Mouse (Mus musculus): Measurements from ENCODE around the gene Btbd7. TPM values are rescaled to one million over a fixed set of nuclear protein-coding genes. Genes with fewer than 3 reads are reported as not detected.

The Btbd7 gene
- polyA plus RNA-seq (2012; ENCODE audit: insufficient read depth, insufficient read length, missing spikeins), result 8.3 and 8.8 TPM in 2 replicates

DNA sequence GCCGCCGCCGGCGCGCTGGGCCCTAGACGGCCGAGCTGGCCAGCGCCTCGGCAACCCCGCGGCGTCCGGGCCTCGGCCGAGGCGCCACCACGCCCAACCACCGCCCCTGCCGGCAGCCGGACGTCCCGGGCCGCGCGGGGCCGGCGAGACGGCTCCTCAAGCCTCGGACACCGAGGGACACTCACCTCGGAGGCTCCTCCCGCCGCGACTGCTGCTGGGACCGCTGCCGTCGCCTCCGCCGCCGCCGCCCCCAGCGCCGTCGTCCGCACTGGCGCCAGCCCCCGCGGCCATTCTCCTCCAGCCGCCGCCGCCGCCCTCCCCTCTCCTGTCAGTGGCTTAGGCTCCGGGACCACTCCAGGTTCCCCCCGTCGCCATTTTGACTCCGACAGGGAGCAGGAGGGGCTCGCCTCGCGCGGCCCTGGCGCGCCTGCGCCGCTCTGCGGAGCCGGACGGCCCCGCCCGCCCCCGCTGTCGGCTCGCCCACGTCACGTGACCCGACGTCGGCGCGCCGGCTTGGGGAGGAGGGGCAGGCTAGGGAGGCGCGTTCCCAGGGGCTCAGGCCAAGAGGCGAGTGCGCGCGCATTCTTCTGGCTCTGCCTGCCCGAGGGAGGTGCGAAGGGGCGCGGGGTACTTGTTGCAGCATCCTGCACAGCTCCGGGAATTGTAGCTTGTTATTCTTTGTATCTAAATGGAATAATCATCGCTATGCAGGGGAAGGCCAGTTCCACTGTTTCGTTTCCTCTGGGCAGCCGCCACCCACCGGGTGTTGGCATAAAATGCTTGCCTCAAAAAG is at the start of gene Btbd7:
Gene Btbd7 (minus strand): TSS at position 441 of the 793 bp plus-strand sequence.
- Histone ChIP-seq H3K27ac (replicated peaks; ENCODE audit: low read depth, low read length) (peak within 1 kb of the TSS; percentile 77), H3K4me1 (ENCODE audit: control insufficient read depth, insufficient read depth, insufficient read length, low read length) (no peaks in the 10 kb centered on the region), H3K4me3 (ENCODE audit: insufficient read depth, low read depth, low read length) (peak within 1 kb of the TSS; percentile 75)

DNA sequence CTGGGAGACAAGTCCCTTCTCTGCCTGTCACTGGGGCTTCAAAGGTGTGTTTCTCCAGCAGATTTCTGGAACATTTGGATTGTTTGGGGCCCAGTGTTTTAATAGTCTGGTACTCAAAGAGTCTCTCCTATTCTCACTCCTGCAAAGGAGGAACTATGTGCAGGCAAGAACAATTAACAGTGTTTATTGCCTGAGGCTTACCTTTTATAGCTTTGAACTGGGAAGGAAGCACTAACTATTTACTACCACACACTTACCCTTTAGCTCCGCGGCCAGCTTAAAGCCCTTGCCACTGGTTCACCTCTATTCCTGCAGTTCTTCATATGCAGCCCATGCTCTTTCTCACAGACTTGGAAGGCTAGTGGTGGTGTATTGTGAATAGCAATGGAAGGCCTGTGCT is 37.8 kb upstream of the Btbd7 start:
- Histone ChIP-seq H3K27ac (replicated peaks; ENCODE audit: low read depth, low read length) (no peak overlapping the region), H3K4me1 (ENCODE audit: control insufficient read depth, insufficient read depth, insufficient read length, low read length) (no peaks in the 10 kb centered on the region), H3K4me3 (ENCODE audit: insufficient read depth, low read depth, low read length) (no peak overlapping the region)

DNA sequence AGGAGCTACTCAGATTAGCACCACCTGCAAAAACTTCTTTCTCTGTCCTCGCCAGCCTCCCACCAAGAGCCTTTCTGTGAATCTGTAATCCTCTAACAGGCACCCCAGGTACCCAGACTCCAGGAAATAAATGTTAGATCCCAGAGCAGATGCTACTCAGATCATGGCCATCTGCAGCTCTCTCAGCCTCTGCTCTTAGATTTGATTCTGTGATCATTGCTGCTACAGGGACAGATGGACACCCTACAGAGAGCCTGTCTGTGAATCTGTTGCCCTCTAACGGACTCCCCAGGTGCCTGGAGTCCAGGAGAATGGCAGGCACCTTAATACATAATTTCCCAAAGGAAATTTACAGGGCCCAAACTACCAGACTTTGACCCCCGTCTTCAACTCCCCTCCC is 29.9 kb upstream of the Btbd7 start:
- Histone ChIP-seq H3K4me3 (ENCODE audit: insufficient read depth, low read depth, low read length) (no peak overlapping the region), H3K4me1 (ENCODE audit: control insufficient read depth, insufficient read depth, insufficient read length, low read length) (no peaks in the 10 kb centered on the region), H3K27ac (replicated peaks; ENCODE audit: low read depth, low read length) (no peak overlapping the region)

DNA sequence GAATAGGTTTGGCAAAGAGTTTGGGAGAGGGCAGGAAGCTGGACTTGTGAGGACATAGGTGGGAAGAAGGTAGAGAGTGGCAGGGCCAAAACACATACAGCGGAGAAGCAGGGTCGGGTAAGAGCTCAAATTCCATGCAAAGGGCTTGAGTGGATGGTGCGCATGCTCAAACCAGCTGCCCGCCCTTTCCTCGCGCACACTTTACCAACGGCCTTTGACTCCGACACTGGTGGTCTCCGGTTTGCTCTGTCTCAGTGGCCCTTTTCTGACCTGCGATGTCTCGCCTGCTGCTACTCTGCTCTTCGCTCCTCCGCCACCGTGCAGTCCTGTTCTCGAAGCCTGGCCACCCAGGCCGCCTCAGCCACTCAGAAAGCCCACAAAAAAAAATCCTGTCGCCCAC is 20.8 kb upstream of the Btbd7 start, which contains the start of gene Cox8c:
Gene Cox8c (plus strand): TSS at position 226 of the 400 bp plus-strand sequence.
- Histone ChIP-seq H3K4me3 (ENCODE audit: insufficient read depth, low read depth, low read length) (no peak within 1 kb of the TSS), H3K4me1 (ENCODE audit: control insufficient read depth, insufficient read depth, insufficient read length, low read length) (no peaks in the 10 kb centered on the region)

DNA sequence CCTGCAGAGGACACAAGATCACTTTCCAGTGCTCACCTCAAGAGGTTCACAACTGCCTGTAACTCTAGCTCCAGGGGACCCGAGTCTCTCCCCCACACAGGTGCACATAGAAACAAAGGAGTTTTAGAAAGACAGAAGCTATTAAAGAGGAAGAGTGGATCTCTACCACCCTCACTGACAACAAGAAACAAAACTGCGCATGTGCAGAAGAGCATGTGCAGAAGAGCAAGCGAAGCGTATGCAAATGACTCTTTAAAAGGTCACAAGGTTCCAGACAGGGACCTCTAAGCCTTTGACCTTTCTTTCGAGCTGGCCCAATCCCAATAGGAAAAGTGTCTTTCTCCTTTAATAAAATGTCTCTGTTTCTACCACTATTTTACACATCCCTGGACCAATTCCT is 10.3 kb upstream of the Btbd7 start:
- Histone ChIP-seq H3K4me3 (ENCODE audit: insufficient read depth, low read depth, low read length) (no peak overlapping the region), H3K27ac (replicated peaks; ENCODE audit: low read depth, low read length) (no peak overlapping the region), H3K4me1 (ENCODE audit: control insufficient read depth, insufficient read depth, insufficient read length, low read length) (no peaks in the 10 kb centered on the region)

More for the DNA sequence above, 20.8 kb upstream of the Btbd7 start, which contains the start of gene Cox8c:
- H3K27ac ChIP-seq (replicated peaks; ENCODE audit: low read depth, low read length), result no peak within 1 kb of the TSS

DNA sequence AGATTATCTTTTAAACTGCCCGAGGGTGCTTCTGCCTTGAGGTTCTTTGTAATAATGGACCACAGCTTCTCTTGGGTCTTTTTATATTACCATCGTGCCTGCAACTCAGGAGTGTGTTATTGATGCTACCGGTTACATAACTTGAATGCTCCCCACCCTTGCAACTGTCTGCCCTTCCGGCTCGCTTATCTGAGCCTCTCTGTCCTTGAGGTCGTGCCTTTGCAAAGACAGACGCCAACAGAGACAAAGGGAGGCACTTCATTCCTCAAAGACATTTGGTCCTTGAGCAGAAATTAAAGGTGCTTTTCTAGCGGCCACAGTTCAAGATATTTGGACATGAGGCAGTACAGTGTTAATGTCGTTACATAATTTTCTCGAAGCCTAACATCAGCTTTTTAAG is 9.1 kb upstream of the Btbd7 start:
- H3K4me1 ChIP-seq (ENCODE audit: control insufficient read depth, insufficient read depth, insufficient read length, low read length), result no peaks in the 10 kb centered on the region
- no peak overlapping the region for H3K27ac ChIP-seq (replicated peaks; ENCODE audit: low read depth, low read length)
- no peak overlapping the region for H3K4me3 ChIP-seq (ENCODE audit: insufficient read depth, low read depth, low read length)

DNA sequence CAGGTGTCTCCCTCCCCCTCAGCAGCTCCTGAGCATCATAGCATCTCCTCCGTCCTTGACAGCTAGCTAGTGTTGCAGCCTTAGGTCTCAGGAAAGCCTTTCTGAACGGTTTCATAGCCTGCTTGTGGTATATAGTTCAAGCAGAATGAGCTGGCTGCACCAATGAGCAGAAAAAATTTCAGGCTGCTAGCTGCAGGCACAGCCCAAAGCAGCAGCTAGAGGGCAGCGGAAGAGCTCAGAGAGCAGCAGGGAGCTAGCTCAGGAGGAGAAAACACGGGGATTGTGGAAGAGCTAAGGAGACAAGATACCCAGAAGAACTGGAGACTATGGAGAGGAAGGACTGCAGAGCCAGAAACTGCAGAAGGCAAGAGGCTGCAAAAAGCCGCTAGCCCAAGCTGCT is 7.5 kb upstream of the Btbd7 start:
- Histone ChIP-seq H3K4me1 (ENCODE audit: control insufficient read depth, insufficient read depth, insufficient read length, low read length) (no peaks in the 10 kb centered on the region), H3K4me3 (ENCODE audit: insufficient read depth, low read depth, low read length) (no peak overlapping the region), H3K27ac (replicated peaks; ENCODE audit: low read depth, low read length) (no peak overlapping the region)

DNA sequence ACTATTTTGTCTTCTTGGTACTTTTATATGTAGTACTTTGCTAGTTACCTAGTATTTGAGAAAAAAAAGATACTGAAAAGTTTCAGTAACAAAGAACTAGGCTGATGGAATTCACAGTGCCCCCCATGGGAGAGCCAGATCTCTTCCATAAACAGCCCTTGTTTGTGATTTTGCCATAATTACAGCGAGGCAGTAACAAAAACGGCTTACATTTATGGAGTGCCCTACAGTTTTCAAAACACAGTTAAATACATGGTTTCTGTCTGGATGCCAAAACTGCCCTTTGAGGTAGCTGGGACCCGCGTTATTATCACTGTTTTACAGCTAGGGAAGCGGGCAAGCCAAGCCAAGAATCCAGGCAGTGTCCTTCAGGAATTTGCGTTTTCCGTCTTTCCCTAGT is 630 bp upstream of the Btbd7 start:
- Histone ChIP-seq H3K4me3 (ENCODE audit: insufficient read depth, low read depth, low read length) (peak overlapping the region; percentile 75), H3K27ac (replicated peaks; ENCODE audit: low read depth, low read length) (peak overlapping the region; percentile 42), H3K4me1 (ENCODE audit: control insufficient read depth, insufficient read depth, insufficient read length, low read length) (no peaks in the 10 kb centered on the region)

DNA sequence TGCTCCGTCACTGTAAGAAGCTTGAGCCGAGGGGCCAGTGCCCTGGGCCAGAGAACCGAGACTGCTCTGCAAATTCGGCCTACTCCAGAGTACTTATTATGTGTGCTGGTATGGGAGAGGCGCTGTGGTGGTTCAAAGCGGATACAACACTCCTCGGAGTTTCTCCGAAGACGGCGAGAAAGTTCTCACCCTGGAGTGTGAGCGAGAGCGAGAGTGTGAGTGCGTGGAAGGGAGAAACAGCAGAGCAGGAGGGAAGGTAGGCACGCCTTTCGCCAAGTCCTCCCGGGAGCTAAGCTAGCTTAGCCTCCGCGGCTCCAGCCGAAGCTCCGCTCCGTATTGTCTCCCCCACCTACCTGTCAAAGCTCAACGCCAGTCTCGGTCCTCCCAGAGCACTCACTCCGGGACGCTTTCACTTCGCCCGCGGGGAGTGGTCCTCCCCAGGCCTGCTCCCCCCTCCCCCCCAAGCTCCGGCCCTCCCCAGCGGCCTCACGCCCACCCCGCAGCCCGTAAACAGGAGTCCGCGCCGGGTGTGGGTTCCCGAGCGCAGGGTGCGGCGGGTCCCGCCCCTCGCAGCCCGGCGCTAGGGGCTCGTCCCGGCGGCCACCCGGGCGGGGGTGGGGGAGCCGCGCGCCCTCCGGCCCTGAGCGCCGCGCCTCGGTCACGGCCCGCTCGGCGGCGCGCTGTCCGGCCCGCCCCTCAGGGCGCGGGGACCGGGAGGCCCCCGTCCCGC is 805 bp downstream of the Btbd7 start:
- Histone ChIP-seq H3K4me1 (ENCODE audit: control insufficient read depth, insufficient read depth, insufficient read length, low read length) (no peaks in the 10 kb centered on the region), H3K4me3 (ENCODE audit: insufficient read depth, low read depth, low read length) (peak overlapping the region; percentile 67), H3K27ac (replicated peaks; ENCODE audit: low read depth, low read length) (peak overlapping the region; percentile 77)

DNA sequence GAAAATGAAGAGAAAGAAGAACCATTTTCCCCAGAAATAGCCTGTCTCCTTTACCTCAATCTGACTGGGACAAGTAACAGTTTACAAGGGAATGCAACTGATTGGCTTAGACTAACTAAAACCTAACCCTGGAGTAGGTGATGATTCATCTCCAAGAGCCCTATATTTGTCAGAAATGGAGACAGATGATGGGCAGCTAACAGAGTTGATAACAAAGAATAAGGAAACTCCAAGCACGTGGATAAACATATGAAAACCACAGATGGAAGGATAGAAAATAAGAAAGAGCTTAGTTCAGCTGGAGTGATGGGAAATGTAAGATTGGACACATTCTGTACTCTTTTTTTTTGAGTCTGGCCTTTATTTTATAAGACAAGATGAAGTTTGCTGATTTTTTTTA is 7.7 kb downstream of the Btbd7 start:
- Histone ChIP-seq H3K4me3 (ENCODE audit: insufficient read depth, low read depth, low read length) (no peak overlapping the region), H3K4me1 (ENCODE audit: control insufficient read depth, insufficient read depth, insufficient read length, low read length) (no peaks in the 10 kb centered on the region), H3K27ac (replicated peaks; ENCODE audit: low read depth, low read length) (no peak overlapping the region)

DNA sequence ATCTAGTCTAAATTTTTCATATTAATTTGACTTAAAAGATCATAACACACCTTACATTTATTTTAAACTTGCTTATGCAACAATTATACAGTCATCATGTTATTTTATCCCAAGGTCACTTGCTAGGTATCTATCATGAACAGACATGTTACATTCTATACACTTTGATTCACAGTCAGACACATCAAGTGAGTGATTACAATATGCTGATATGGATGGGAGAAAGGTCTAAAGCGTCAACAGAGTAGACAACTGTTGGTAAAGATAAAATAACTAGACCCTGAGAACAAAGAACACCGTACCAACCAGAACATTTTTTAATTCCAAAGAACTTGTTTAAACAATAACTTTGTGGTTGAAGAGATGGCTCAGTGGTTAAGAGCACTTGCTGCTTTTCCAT is 8.5 kb downstream of the Btbd7 start:
- no peak overlapping the region for H3K27ac ChIP-seq (replicated peaks; ENCODE audit: low read depth, low read length)
- H3K4me1 ChIP-seq (ENCODE audit: control insufficient read depth, insufficient read depth, insufficient read length, low read length), result no peaks in the 10 kb centered on the region
- H3K4me3 ChIP-seq (ENCODE audit: insufficient read depth, low read depth, low read length), result no peak overlapping the region

DNA sequence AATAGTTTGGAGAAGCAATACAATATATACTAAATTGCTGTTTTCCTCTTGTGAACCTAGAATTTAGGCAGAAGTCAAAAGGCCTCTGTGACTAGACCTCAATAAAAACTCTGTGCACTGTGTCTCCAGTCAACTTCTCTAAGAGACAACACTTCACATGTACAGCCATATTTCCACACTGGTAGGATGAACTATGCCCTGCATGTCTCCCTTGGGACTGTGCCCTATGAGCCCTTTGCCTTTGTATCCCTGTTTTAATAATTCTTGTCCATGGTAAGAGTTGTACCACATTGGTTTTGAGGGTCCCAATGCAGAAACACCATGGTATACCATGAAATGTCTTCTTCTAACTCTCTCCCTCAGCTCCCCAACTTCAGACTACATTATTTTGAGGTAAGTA is 17.5 kb downstream of the Btbd7 start:
- H3K4me3 ChIP-seq (ENCODE audit: insufficient read depth, low read depth, low read length), result no peak overlapping the region
- no peaks in the 10 kb centered on the region; the same call in 1 of the 2 replicates for H3K4me1 ChIP-seq (ENCODE audit: control insufficient read depth, insufficient read depth, insufficient read length, low read length)
- no peak overlapping the region; the same call in 1 of the 2 replicates for H3K27ac ChIP-seq (replicated peaks; ENCODE audit: low read depth, low read length)

DNA sequence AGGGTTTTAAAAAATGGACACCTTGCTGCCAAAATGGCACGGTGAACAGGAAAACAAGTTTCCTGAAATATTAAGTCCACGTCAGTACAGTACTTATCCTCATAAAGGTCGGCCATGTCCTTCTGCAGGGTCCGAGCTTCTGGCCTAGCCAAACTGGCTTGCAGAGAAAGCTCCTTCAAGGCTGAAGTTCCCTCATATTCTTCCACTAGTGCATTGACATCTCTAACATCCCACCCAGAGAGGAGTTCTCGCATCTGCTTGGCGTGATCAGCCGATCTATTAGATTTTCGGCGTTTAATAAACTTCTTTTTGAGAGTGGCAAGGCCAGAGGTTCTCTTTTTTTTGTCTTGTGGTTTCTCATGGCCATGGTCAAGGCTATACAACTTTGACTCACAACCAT is 40.0 kb downstream of the Btbd7 start:
- H3K4me1 ChIP-seq (ENCODE audit: control insufficient read depth, insufficient read depth, insufficient read length, low read length), result no peaks in the 10 kb centered on the region
- H3K4me3 ChIP-seq (ENCODE audit: insufficient read depth, low read depth, low read length), result no peak overlapping the region
- H3K27ac ChIP-seq (replicated peaks; ENCODE audit: low read depth, low read length), result no peak overlapping the region

DNA sequence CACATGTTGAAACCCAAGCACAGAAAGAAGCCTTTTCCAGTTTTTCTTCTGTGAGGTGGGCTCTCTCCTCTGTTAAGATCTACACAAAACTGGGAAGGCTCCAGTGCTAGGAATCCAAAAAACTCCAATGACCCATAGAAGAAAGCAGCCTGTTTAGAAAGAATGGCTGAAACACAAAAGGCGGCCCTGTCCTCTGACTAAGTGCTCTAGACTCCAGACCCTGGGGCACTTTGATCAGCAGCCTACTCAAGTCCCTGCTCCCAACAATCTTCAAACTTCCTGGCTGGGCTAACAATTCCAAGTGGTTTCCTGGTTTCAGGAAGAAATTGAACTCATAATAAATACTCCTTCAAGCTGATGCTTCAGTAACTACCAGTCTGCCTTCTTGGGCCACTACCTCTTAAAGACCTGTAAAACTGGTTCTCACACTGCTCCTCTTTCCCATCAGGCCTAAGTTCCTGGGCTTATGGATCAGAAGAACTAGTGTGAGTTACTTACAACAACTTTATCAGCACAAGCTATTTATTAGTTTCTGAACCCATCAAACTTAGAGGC is 45.4 kb downstream of the Btbd7 start:
- no peak overlapping the region for H3K27ac ChIP-seq (replicated peaks; ENCODE audit: low read depth, low read length)

DNA sequence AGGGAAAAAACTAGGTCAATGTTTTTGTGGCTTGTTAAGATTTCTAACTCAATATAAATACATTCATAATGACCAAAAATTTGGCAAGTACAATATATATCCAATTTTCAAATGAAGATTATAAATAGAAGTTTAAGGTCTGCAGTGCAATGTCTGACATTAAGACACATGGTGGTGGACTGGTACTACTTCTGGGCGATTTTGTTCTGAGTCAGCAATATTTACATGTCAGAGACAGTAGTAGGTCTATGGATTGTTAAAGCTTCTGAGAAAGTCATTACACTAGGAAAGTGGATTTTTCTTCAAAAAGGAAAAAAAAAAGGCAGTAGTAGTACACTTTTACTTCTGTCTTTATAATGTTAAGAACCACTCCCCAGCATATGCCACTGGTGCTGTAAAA is 46.4 kb downstream of the Btbd7 start:
- no peak overlapping the region for H3K4me3 ChIP-seq (ENCODE audit: insufficient read depth, low read depth, low read length)
- 0 out of 2 replicates have a peak, but pooled peaks cover 2% of the 10 kb centered on the region for H3K4me1 ChIP-seq (ENCODE audit: control insufficient read depth, insufficient read depth, insufficient read length, low read length)
- H3K27ac ChIP-seq (replicated peaks; ENCODE audit: low read depth, low read length), result no peak overlapping the region

More for the DNA sequence above, 45.4 kb downstream of the Btbd7 start:
- 0 out of 2 replicates have a peak, but pooled peaks cover 2% of the 10 kb centered on the region for H3K4me1 ChIP-seq (ENCODE audit: control insufficient read depth, insufficient read depth, insufficient read length, low read length)
- no peak overlapping the region for H3K4me3 ChIP-seq (ENCODE audit: insufficient read depth, low read depth, low read length)

Data from brown adipose tissue, adult 24 weeks (tissue).